Mouse (Mus musculus): Measurements from ENCODE around the gene Clec2g. TPM values are rescaled to one million over a fixed set of nuclear protein-coding genes. Genes with fewer than 3 reads are reported as not detected.

The Clec2g gene
- total and polyA plus RNA-seq, 3 experiments, result 82.0 to 169 (median 91.7) TPM

GRCm38 (mm10) chr6:128996768-128997442 is 62.7 kb downstream of the Clec2g start (continued):
- no peak for TF ChIP-seq SMC3 (IDR thresholded peaks at IDR 0.05; ENCODE audit: low read depth, low read length)
- peak; percentile 39; the same call in 1 of the 2 replicates for TF ChIP-seq SIN3A (IDR thresholded peaks at IDR 0.05; ENCODE audit: low read length)
- TF ChIP-seq ETS1 (conservative IDR thresholded peaks at IDR 0.05; ENCODE audit: low read depth, low read length), result no peak
- 0 out of 2 replicates have a peak, but pooled peaks have one; percentile 31 for TF ChIP-seq E2F4 (IDR thresholded peaks at IDR 0.05; ENCODE audit: insufficient replicate concordance, low read depth, low read length)
- TF ChIP-seq MAZ (IDR thresholded peaks at IDR 0.05; ENCODE audit: low read depth, low read length), result no peak
- no peak for TF ChIP-seq ELF1 (IDR thresholded peaks at IDR 0.05; ENCODE audit: low read depth, low read length)
- no peak for TF ChIP-seq HCFC1 (IDR thresholded peaks at IDR 0.05; ENCODE audit: low read depth, low read length)

GRCm38 (mm10) chr6:129001392-129001791 is 67.2 kb downstream of the Clec2g start:
- Histone ChIP-seq H3K79me2 (replicated peaks; ENCODE audit: control insufficient read depth, extremely low read depth, insufficient read depth, poor library complexity, severe bottlenecking) (peaks cover 22% of the 10 kb centered on the region), H3K27me3 (replicated peaks) (no peaks in the 10 kb centered on the region), H3K4me2 (ENCODE audit: insufficient read depth, low read depth, poor library complexity, severe bottlenecking) (no peak overlapping the region), H3K9ac (ENCODE audit: insufficient read depth, low read depth) (no peak overlapping the region), H3K36me3 (replicated peaks in 1 of 2; ENCODE audit: control insufficient read depth in 1 of 2, insufficient read depth in 1 of 2, low read length in 1 of 2) (peaks cover 0 to 11% of the 10 kb centered on the region in 2 experiments), H3K4me1 (ENCODE audit: control insufficient read depth in 1 of 2, insufficient read depth in 2 of 2) (peaks cover 8 to 10% of the 10 kb centered on the region in 2 experiments), H3K27ac (ENCODE audit: insufficient read depth, low read depth) (no peak overlapping the region), H3K9me3 (replicated peaks; ENCODE audit: low read length) (no peaks in the 10 kb centered on the region), H3K4me3 (replicated peaks in 1 of 3; ENCODE audit: low read depth in 2 of 3, low read length in 2 of 3, poor library complexity in 1 of 3) (no peak overlapping the region)
- no peak for TF ChIP-seq MYC (IDR thresholded peaks at IDR 0.05; ENCODE audit: low read depth, low read length)
- no peak for TF ChIP-seq E2F4 (IDR thresholded peaks at IDR 0.05; ENCODE audit: insufficient replicate concordance, low read depth, low read length)
- dilution Hi-C loops (cut with MboI; ENCODE audit: extremely low pct_ligation_motif_present, extremely low pct_unique_long_range_greater_than_20kb, low sequenced_read_pairs) (no loop called here), in situ Hi-C loops (cut with MboI; ENCODE audit: low pct_ligation_motif_present, low pct_unique_long_range_greater_than_20kb, low sequenced_read_pairs) (no loop called here)
- DNase-seq (ENCODE audit: extremely low read depth), result no peak

DNA sequence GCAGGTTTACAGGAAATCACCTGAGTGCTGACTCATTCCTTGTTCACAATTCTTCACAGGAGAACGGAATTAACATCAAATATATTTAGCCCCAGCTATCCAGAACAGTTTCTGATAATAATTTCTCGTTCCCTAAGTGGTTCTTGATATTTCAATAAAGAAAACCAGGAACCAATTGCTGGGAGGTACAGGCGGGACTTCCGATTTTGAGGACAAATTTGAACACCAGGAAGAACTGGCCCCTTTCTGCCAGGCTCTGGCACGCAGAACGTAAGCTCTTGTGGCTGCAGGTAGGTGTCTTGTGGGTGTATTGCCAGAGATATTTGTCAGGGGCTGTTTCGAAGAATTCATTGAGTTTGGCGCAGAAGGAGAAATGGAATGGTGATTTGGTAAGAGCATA is 74.4 kb downstream of the Clec2g start:
- Histone ChIP-seq H3K4me2 (ENCODE audit: insufficient read depth, low read depth, poor library complexity, severe bottlenecking) (no peak overlapping the region), H3K36me3 (replicated peaks in 1 of 2; ENCODE audit: control insufficient read depth in 1 of 2, insufficient read depth in 1 of 2, low read length in 1 of 2) (peaks cover 0 to 7% of the 10 kb centered on the region in 2 experiments), H3K27me3 (replicated peaks) (no peaks in the 10 kb centered on the region), H3K4me1 (ENCODE audit: control insufficient read depth in 1 of 2, insufficient read depth in 2 of 2) (peaks cover 6 to 28% of the 10 kb centered on the region in 2 experiments; a peak in 3 of 4 replicates), H3K79me2 (replicated peaks; ENCODE audit: control insufficient read depth, extremely low read depth, insufficient read depth, poor library complexity, severe bottlenecking) (0 out of 2 replicates have a peak, but pooled peaks cover 2% of the 10 kb centered on the region), H3K4me3 (replicated peaks in 1 of 3; ENCODE audit: low read depth in 2 of 3, low read length in 2 of 3, poor library complexity in 1 of 3) (no peak overlapping the region), H3K27ac (ENCODE audit: insufficient read depth, low read depth) (no peak overlapping the region), H3K9me3 (replicated peaks; ENCODE audit: low read length) (no peaks in the 10 kb centered on the region), H3K9ac (ENCODE audit: insufficient read depth, low read depth) (no peak overlapping the region)
- in situ Hi-C loops (cut with MboI; ENCODE audit: low pct_ligation_motif_present, low pct_unique_long_range_greater_than_20kb, low sequenced_read_pairs), result no loop called here
- DNase-seq (ENCODE audit: extremely low read depth), result no peak
- TF ChIP-seq UBTF (IDR thresholded peaks at IDR 0.05; ENCODE audit: low read depth, low read length), result no peak
- no peak for TF ChIP-seq MAX (IDR thresholded peaks at IDR 0.05; ENCODE audit: low read length)
- no peak for TF ChIP-seq TBP (conservative IDR thresholded peaks at IDR 0.05; ENCODE audit: low read depth, low read length)
- no peak for TF ChIP-seq TCF12 (IDR thresholded peaks at IDR 0.05; ENCODE audit: low read depth, low read length)
- no peak for TF ChIP-seq NELFE (IDR thresholded peaks at IDR 0.05; ENCODE audit: low read depth, low read length)
- no peak for TF ChIP-seq POLR2AphosphoS2 (IDR thresholded peaks at IDR 0.05; ENCODE audit: low read depth, low read length)
- no peak for TF ChIP-seq USF1 (IDR thresholded peaks at IDR 0.05; ENCODE audit: low read depth, low read length)
- TF ChIP-seq CHD2 (IDR thresholded peaks at IDR 0.05; ENCODE audit: low read length), result no peak
- TF ChIP-seq ZC3H11A (IDR thresholded peaks at IDR 0.05; ENCODE audit: low read depth, low read length), result no peak
- TF ChIP-seq JUND (conservative IDR thresholded peaks at IDR 0.05; ENCODE audit: low read depth, low read length), result no peak
- no peak for TF ChIP-seq SIN3A (IDR thresholded peaks at IDR 0.05; ENCODE audit: low read length)
- no peak for TF ChIP-seq MEF2A (IDR thresholded peaks at IDR 0.05; ENCODE audit: borderline replicate concordance, low read depth, low read length)
- no peak for TF ChIP-seq MXI1 (IDR thresholded peaks at IDR 0.05; ENCODE audit: low read depth, low read length)
- no peak for TF ChIP-seq CHD1 (IDR thresholded peaks at IDR 0.05; ENCODE audit: low read depth, low read length)
- TF ChIP-seq ZKSCAN1 (IDR thresholded peaks at IDR 0.05; ENCODE audit: borderline replicate concordance, low read depth, low read length), result no peak
- TF ChIP-seq NRF1 (IDR thresholded peaks at IDR 0.05; ENCODE audit: low read depth, low read length), result no peak
- TF ChIP-seq MAZ (IDR thresholded peaks at IDR 0.05; ENCODE audit: low read depth, low read length), result no peak
- TF ChIP-seq HCFC1 (IDR thresholded peaks at IDR 0.05; ENCODE audit: low read depth, low read length), result no peak
- TF ChIP-seq ELF1 (IDR thresholded peaks at IDR 0.05; ENCODE audit: low read depth, low read length), result no peak
- no peak for TF ChIP-seq MAFK (IDR thresholded peaks at IDR 0.05; ENCODE audit: insufficient replicate concordance, low read length)
- dilution Hi-C loops (cut with MboI; ENCODE audit: extremely low pct_ligation_motif_present, extremely low pct_unique_long_range_greater_than_20kb, low sequenced_read_pairs), result no loop called here

All from CH12.LX (cell line).